Mouse (Mus musculus) cerebellum, adult 2 months (tissue): ENCODE measurements around the gene Car2. TPM values are rescaled to one million over a fixed set of nuclear protein-coding genes. Genes with fewer than 3 reads are reported as not detected.

Experiments used
- DNase-seq, 2 experiments: peaks; one replicate each; pipeline ENCODE4 v3.0.0; 2021
- H3K27ac ChIP-seq: fragments of 200-500 bp; 2 replicates; pipeline ENCODE4 v1.5.1; 2012; ENCODE audit warnings: low read length, control low read depth, inconsistent platforms; ENCODE audit not compliant: insufficient read depth
- H3K27me3 ChIP-seq: fragments of 200-500 bp; 2 replicates; pipeline ENCODE4 v1.6.1; 2012; ENCODE audit warnings: inconsistent platforms, mild to moderate bottlenecking, low read length, moderate library complexity; ENCODE audit not compliant: control insufficient read depth, insufficient read depth
- H3K4me1 ChIP-seq: fragments of 200-500 bp; 2 replicates; pipeline ENCODE4 v1.6.1; 2011; ENCODE audit warnings: low read length; ENCODE audit not compliant: control insufficient read depth, insufficient read depth
- H3K4me3 ChIP-seq: fragments of 200-500 bp; replicated peaks from 2 replicates; pipeline ENCODE3; 2011; ENCODE audit warnings: mild to moderate bottlenecking, low read depth, low read length, control low read depth; ENCODE audit not compliant: insufficient read depth
- CTCF ChIP-seq: fragments of 200-500 bp; IDR thresholded peaks from 2 replicates; pipeline ENCODE4 v1.5.1; 2011; ENCODE audit warnings: low read depth, mild to moderate bottlenecking, control low read depth, low read length, moderate library complexity, borderline replicate concordance; ENCODE audit not compliant: insufficient read depth
- POLR2A ChIP-seq: fragments of 200-500 bp; IDR thresholded peaks from 2 replicates; pipeline ENCODE4 v1.6.1; 2011; ENCODE audit warnings: low read length, control low read depth, borderline replicate concordance; ENCODE audit not compliant: insufficient read depth
- WGBS: fragments of 180-500 bp; shearing (Covaris S2); methylation state at CpG from one replicate; pipeline ENCODE4 v1.1.7; 2018; 5-methylcytosine and 5-hydroxymethylcytosine counted together
- polyA plus RNA-seq: library from polyadenylated mRNA; depleted of rRNA; stranded (reverse); fragments of >200 nt; gene quantifications from 2 replicates; pipeline ENCODE4 v1.2.3, GENCODE M21; 2012

The Car2 gene
- polyA plus RNA-seq, 1 experiment, result 601 TPM

GRCm38 (mm10) chr3:14860291-14860690 lies 25.8 kb upstream of the Car2 start:
- peak in 1 of 2 experiments; percentile 30 for DNase-seq
- Histone ChIP-seq H3K27me3 (no peaks in the 10 kb centered on the region), H3K27ac (no peak overlapping the region), H3K4me3 (no peak overlapping the region), H3K4me1 (no peaks in the 10 kb centered on the region)
- 10% methylated on average over 3 of the region's 3 CpGs for WGBS
- TF ChIP-seq POLR2A (no peak), CTCF (no peak)

- WGBS, result 88% methylated on average over 1 of the region's 1 CpGs
- no peak for DNase-seq
- TF ChIP-seq POLR2A, result no peak
- no peak for TF ChIP-seq CTCF
These were observed 24.9 kb upstream of the Car2 start for GRCm38 (mm10) chr3:14861165-14861564.

GRCm38 (mm10) chr3:14861787-14862186 lies 24.3 kb upstream of the Car2 start:
- Histone ChIP-seq H3K4me3 (no peak overlapping the region), H3K27ac (no peak overlapping the region), H3K4me1 (no peaks in the 10 kb centered on the region), H3K27me3 (no peaks in the 10 kb centered on the region)
- WGBS, result 62% methylated on average over 4 of the region's 4 CpGs
- no peak for DNase-seq
- TF ChIP-seq CTCF, result no peak
- no peak for TF ChIP-seq POLR2A

More at GRCm38 (mm10) chr3:14861165-14861564, 24.9 kb upstream of the Car2 start:
- no peak overlapping the region for H3K27ac ChIP-seq
- no peaks in the 10 kb centered on the region for H3K27me3 ChIP-seq
- no peaks in the 10 kb centered on the region for H3K4me1 ChIP-seq
- H3K4me3 ChIP-seq, result no peak overlapping the region

DNA sequence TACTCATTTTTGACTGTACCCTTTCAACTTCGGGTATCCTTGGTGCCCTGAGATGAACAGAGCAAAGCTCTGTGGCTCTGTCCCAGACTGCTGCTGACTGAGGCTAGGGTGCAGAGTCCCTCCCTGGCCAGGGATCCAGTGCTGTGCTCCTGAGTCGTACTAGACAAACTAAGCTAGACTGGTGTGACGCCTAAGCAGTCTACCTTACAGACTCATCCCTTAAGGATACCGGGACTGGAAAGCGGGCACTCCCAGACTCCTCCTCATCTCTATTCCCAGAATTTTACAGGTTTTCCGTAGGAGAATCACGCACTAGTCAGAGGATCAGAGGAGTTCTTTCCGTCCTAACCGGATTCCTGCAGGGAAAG lies 23.4 kb upstream of the Car2 start:
- H3K4me3 ChIP-seq, result peak overlapping the region; percentile 15
- DNase-seq, result no peak
- under 1% methylated on average over 9 of the region's 9 CpGs for WGBS

GRCm38 (mm10) chr3:14863022-14863711 lies 22.9 kb upstream of the Car2 start, which contains the start of gene Car3:
Car3 (plus strand) TSS chr3:14863512.
- no peak for TF ChIP-seq CTCF
- no peak for TF ChIP-seq POLR2A
- Histone ChIP-seq H3K27ac (no peak within 1 kb of the TSS), H3K4me3 (peak within 1 kb of the TSS; percentile 15), H3K27me3 (no peaks in the 10 kb centered on the region), H3K4me1 (no peaks in the 10 kb centered on the region)
- WGBS, result 12% methylated on average over 18 of the region's 18 CpGs
- no peak for DNase-seq

More for the DNA sequence above, 23.4 kb upstream of the Car2 start:
- no peaks in the 10 kb centered on the region for H3K27me3 ChIP-seq
- no peak for TF ChIP-seq CTCF
- TF ChIP-seq POLR2A, result no peak
- no peak overlapping the region for H3K27ac ChIP-seq
- no peaks in the 10 kb centered on the region for H3K4me1 ChIP-seq

DNA sequence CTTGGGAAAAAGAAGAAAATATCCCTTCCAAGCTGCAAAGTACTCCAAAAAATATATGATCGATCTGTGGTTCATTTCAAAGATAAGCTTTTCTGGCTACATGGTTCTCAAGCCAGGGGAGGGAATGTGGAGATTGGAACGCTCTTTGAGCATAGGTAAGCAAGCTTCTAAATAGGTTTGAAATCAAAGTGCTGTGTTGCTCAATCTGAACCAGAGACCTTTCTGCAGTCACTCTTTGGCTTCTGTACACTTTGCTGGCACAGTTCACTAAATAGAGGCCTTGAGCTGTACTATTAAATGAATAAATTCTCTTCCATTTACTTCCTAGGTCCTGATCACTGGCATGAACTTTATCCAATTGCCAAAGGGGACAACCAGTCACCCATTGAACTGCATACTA lies 22.2 kb upstream of the Car2 start:
- WGBS, result 97% methylated on average over 2 of the region's 2 CpGs
- Histone ChIP-seq H3K27ac (no peak overlapping the region), H3K4me1 (no peaks in the 10 kb centered on the region), H3K27me3 (no peaks in the 10 kb centered on the region), H3K4me3 (no peak overlapping the region)
- TF ChIP-seq CTCF (no peak), POLR2A (no peak)
- no peak for DNase-seq

DNA sequence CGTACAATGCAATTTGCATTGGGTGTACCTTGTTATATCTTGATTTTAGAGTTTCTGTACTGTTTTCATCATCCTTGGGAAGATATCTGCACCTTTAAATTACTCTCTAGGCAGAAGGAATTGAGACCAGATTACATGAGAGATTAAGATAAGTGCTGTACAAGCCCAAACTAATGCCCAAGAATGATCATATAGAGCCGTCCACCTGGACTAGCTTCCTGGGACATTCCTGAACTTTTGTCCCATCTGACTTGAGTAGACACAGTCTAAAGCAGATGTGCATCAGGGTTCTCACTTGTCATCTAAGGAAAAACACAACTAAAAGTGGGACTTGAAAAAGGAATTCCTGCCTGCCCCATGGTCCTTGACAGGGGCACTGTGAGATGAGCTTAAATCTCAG lies 20.1 kb upstream of the Car2 start:
- no peaks in the 10 kb centered on the region for H3K27me3 ChIP-seq
- no peak overlapping the region for H3K27ac ChIP-seq
- H3K4me3 ChIP-seq, result no peak overlapping the region
- TF ChIP-seq CTCF, result no peak
- TF ChIP-seq POLR2A, result no peak
- 84% methylated on average over 2 of the region's 2 CpGs for WGBS
- no peak for DNase-seq
- H3K4me1 ChIP-seq, result no peaks in the 10 kb centered on the region

DNA sequence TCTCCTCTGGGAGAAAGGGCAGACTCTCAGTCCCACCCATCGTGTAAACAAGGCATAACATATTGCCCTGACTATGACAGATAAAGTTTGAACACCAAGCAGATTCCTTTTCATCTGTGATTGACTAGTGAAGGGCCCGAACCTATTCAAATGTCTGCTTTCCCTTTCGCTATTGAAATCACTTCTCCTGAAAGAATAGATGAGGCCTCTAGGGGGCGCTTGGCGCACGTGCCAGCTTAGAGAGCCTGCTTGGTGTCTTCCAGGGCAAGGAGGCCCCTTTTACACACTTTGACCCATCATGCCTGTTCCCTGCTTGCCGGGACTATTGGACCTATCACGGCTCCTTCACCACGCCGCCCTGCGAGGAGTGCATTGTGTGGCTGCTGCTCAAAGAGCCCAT lies 16.3 kb upstream of the Car2 start:
- H3K4me3 ChIP-seq, result no peak overlapping the region
- TF ChIP-seq POLR2A (no peak), CTCF (peak; percentile 72)
- DNase-seq, result peak; percentile 49 to 60
- WGBS, result 24% methylated on average over 11 of the region's 11 CpGs
- no peak overlapping the region for H3K27ac ChIP-seq
- H3K4me1 ChIP-seq, result no peaks in the 10 kb centered on the region
- H3K27me3 ChIP-seq, result no peaks in the 10 kb centered on the region

- Histone ChIP-seq H3K27ac (no peak overlapping the region), H3K27me3 (no peaks in the 10 kb centered on the region), H3K4me3 (no peak overlapping the region), H3K4me1 (no peaks in the 10 kb centered on the region)
- TF ChIP-seq POLR2A, result no peak
- TF ChIP-seq CTCF, result no peak
- WGBS, result 84% methylated on average over 1 of the region's 1 CpGs
- DNase-seq, result no peak
These were observed 15.5 kb upstream of the Car2 start for GRCm38 (mm10) chr3:14870528-14870927.
